Comparison of ENCODE assay signal across 8 mouse cellular contexts in the genomic region with DNA sequence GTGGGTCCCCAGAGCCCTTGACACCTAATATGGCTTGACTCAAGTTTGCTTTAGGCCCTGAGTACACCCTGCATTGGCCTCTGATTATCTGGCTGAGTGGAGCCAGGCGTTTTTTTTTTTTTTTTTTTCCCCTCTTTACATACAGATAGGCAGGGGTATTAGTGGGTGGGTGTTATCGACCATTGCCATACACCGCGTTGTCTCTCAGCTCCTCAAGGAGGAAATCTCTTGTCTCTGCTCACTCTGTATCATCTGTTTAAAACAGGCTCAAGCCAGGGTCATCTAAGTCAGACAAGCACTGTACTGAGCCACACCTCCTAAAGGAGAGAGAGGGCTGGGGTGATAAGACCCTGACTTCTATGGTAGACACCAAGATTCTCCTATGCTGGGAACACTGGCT. TPM values are rescaled to one million over a fixed set of nuclear protein-coding genes. Genes with fewer than 3 reads are reported as not detected.
A peak's percentile ranks its signal among the peaks of the same experiment; 100 is the strongest.
DNase-seq lines count a peak whose midpoint lies in the region; ATAC-seq and TF ChIP-seq lines count a peak whose summit lies in the region.

No protein-coding gene starts in this region.

- no peak overlapping the region for H3K27ac ChIP-seq in heart, embryonic 12.5 days (ENCODE audit: poor library complexity, severe bottlenecking)
- 0 out of 2 replicates have a peak overlapping the region, but pooled peaks have one; percentile 24 for H3K27ac ChIP-seq in spleen, adult 2 months (ENCODE audit: insufficient read depth, low read length)
- no peak overlapping the region for H3K27ac ChIP-seq in intestine, postnatal 0 days (ENCODE audit: low read depth, low read length)
- no peak overlapping the region for H3K27ac ChIP-seq in neural tube, embryonic 15.5 days (replicated peaks)

- TF ChIP-seq POLR2A in spleen, adult 2 months (IDR thresholded peaks at IDR 0.05; ENCODE audit: low read depth, low read length), result no peak

- TF ChIP-seq CTCF in spleen, adult 2 months (IDR thresholded peaks at IDR 0.05; ENCODE audit: extremely low read depth, insufficient read depth, insufficient read length, insufficient replicate concordance), result no peak
- no peak for TF ChIP-seq CTCF in intestine, postnatal 0 days (IDR thresholded peaks at IDR 0.05; ENCODE audit: low read depth)

- WGBS in heart, embryonic 12.5 days, result 55% methylated on average over 4 of the region's 4 CpGs
- WGBS in spleen, adult 2 months, result 81% methylated on average over 4 of the region's 4 CpGs
- WGBS in intestine, postnatal 0 days, result 64% methylated on average over 4 of the region's 4 CpGs
- WGBS in neural tube, embryonic 15.5 days, result 89% methylated on average over 4 of the region's 4 CpGs

- H3K9ac ChIP-seq in heart, embryonic 12.5 days, result peak overlapping the region; percentile 10
- no peak overlapping the region for H3K9ac ChIP-seq in intestine, postnatal 0 days (ENCODE audit: low read depth, low read length)
- H3K9ac ChIP-seq in neural tube, embryonic 15.5 days (replicated peaks), result no peak overlapping the region

- no peaks in the 10 kb centered on the region for H3K9me3 ChIP-seq in heart, embryonic 12.5 days (replicated peaks)
- no peaks in the 10 kb centered on the region for H3K9me3 ChIP-seq in intestine, postnatal 0 days (ENCODE audit: control insufficient read depth)
- H3K9me3 ChIP-seq in neural tube, embryonic 15.5 days (replicated peaks), result no peaks in the 10 kb centered on the region

- ATAC-seq in heart, embryonic 12.5 days (ENCODE audit: insufficient number of reproducible peaks, low FRiP score), result peak; percentile 69
- no peak for ATAC-seq in intestine, postnatal 0 days
- no peak for ATAC-seq in neural tube, embryonic 15.5 days (ENCODE audit: low FRiP score)

- no peaks in the 10 kb centered on the region for H3K27me3 ChIP-seq in heart, embryonic 12.5 days (replicated peaks)
- no peaks in the 10 kb centered on the region for H3K27me3 ChIP-seq in spleen, adult 2 months (ENCODE audit: control insufficient read depth, insufficient read depth, low read length)
- no peaks in the 10 kb centered on the region for H3K27me3 ChIP-seq in intestine, postnatal 0 days (replicated peaks; ENCODE audit: control insufficient read depth, insufficient read depth, low read length)
- no peaks in the 10 kb centered on the region for H3K27me3 ChIP-seq in neural tube, embryonic 15.5 days (replicated peaks)

- peaks cover 41% of the 10 kb centered on the region for H3K4me1 ChIP-seq in heart, embryonic 12.5 days (replicated peaks)
- peaks cover 7% of the 10 kb centered on the region; the same call in 1 of the 2 replicates for H3K4me1 ChIP-seq in spleen, adult 2 months (ENCODE audit: control insufficient read depth, insufficient read depth, insufficient read length)
- peaks cover 6% of the 10 kb centered on the region for H3K4me1 ChIP-seq in intestine, postnatal 0 days (replicated peaks; ENCODE audit: control insufficient read depth, insufficient read depth, low read length)
- peaks cover 21% of the 10 kb centered on the region for H3K4me1 ChIP-seq in neural tube, embryonic 15.5 days

- intact Hi-C loops in heart, postnatal 10 days (cut with DNase I), result no loop called here
- intact Hi-C loops in left cerebral cortex, postnatal 14 days (cut with DNase I), result loop anchor here (10.0 kb wide), 1 partner anchor 217 kb away; no protein-coding TSS in a partner anchor

- H3K36me3 ChIP-seq in heart, embryonic 12.5 days, result peaks cover 65% of the 10 kb centered on the region
- H3K36me3 ChIP-seq in spleen, adult 2 months (ENCODE audit: control insufficient read depth, insufficient read depth, low read length), result peaks cover 16% of the 10 kb centered on the region
- peaks cover 44% of the 10 kb centered on the region for H3K36me3 ChIP-seq in intestine, postnatal 0 days (ENCODE audit: control insufficient read depth, insufficient read depth)
- peaks cover 31% of the 10 kb centered on the region for H3K36me3 ChIP-seq in neural tube, embryonic 15.5 days

- DNase-seq in heart, postnatal 10 days, result no peak
- DNase-seq in spleen, adult 2 months (ENCODE audit: low read depth in 1 of 2, low spot score in 2 of 2), result no peak
- DNase-seq in spleen, postnatal 10 days (ENCODE audit: low spot score in 2 of 2), result no peak
- no peak for DNase-seq in kidney, postnatal 4 days
- DNase-seq in left cerebral cortex, postnatal 14 days (ENCODE audit: low spot score in 2 of 2), result no peak

- peak overlapping the region; percentile 83 for H3K4me2 ChIP-seq in heart, embryonic 12.5 days
- H3K4me2 ChIP-seq in intestine, postnatal 0 days (replicated peaks; ENCODE audit: low read depth), result peak overlapping the region; percentile 61
- H3K4me2 ChIP-seq in neural tube, embryonic 15.5 days, result peak overlapping the region; percentile 75; the same call in 1 of the 2 replicates

- peak overlapping the region; percentile 70; the same call in 1 of the 2 replicates for H3K4me3 ChIP-seq in heart, embryonic 12.5 days
- no peak overlapping the region for H3K4me3 ChIP-seq in spleen, adult 2 months (ENCODE audit: extremely low read depth, insufficient read depth, insufficient read length)
- no peak overlapping the region for H3K4me3 ChIP-seq in intestine, postnatal 0 days (ENCODE audit: low read depth, low read length)
- H3K4me3 ChIP-seq in neural tube, embryonic 15.5 days (replicated peaks), result no peak overlapping the region

RNA-seq across cellular contexts. Expression of a gene that starts 1.7 kb away (rescaled TPM):
- polyA plus RNA-seq in heart, embryonic 12.5 days (2016; fragmentation: Nextera tagmentation; extraction: Ambion mirVana), result 211 and 228 TPM in 2 replicates
- total RNA-seq in heart, postnatal 10 days (2021), result 100 to 1,000 TPM; 193 to 203 TPM
- 82.3 and 88.8 TPM in 2 replicates for polyA plus RNA-seq in spleen, adult 2 months (2012; rRNA removed)
- 337 and 344 TPM in 2 replicates for polyA plus RNA-seq in intestine, postnatal 0 days (2015; fragmentation: Nextera tagmentation; extraction: Ambion mirVana)
- 142 and 155 TPM in 2 replicates for polyA plus RNA-seq in neural tube, embryonic 15.5 days (2015; fragmentation: Nextera tagmentation; extraction: Ambion mirVana)
- total RNA-seq in left cerebral cortex, postnatal 14 days (2021), result 10 to 100 TPM; 70.8 to 71.4 TPM

RNA-seq across cellular contexts. Expression of a gene that starts 17.0 kb away (rescaled TPM):
- polyA plus RNA-seq in heart, embryonic 12.5 days (2016; fragmentation: Nextera tagmentation; extraction: Ambion mirVana), result 54.2 and 55.5 TPM in 2 replicates
- total RNA-seq in heart, postnatal 10 days (2021), result 10 to 100 TPM; 30.2 to 33.4 TPM
- polyA plus RNA-seq in spleen, adult 2 months (2012; rRNA removed), result 36.2 and 44.5 TPM in 2 replicates
- polyA plus RNA-seq in intestine, postnatal 0 days (2015; fragmentation: Nextera tagmentation; extraction: Ambion mirVana), result 59.2 and 61.7 TPM in 2 replicates
- polyA plus RNA-seq in neural tube, embryonic 15.5 days (2015; fragmentation: Nextera tagmentation; extraction: Ambion mirVana), result 50.3 and 60.1 TPM in 2 replicates
- 10 to 100 TPM; 35.8 to 36.9 TPM for total RNA-seq in left cerebral cortex, postnatal 14 days (2021)
